Mouse (Mus musculus): ENCODE data around the gene Fbxo9.
"Not testable (repeated sequence)": the region's sequence is repeated elsewhere in the genome, so short reads cannot be mapped to it uniquely, and the experiment has no call there.

Gene Fbxo9

GRCm38 (mm10) chr9:78107912-78108795 lies 711 bp downstream of the Fbxo9 start:
- DNase-seq (ENCODE audit: low spot score), result peak; percentile 29

- no peak for DNase-seq (ENCODE audit: low spot score)
These were observed 1.3 kb downstream of the Fbxo9 start for GRCm38 (mm10) chr9:78107582-78107911.

- DNase-seq (ENCODE audit: low spot score), result no peak
These were observed 2.0 kb downstream of the Fbxo9 start for GRCm38 (mm10) chr9:78106821-78107220.

GRCm38 (mm10) chr9:78105501-78105932 lies 3.3 kb downstream of the Fbxo9 start:
- no peak for DNase-seq (ENCODE audit: low spot score)

DNA sequence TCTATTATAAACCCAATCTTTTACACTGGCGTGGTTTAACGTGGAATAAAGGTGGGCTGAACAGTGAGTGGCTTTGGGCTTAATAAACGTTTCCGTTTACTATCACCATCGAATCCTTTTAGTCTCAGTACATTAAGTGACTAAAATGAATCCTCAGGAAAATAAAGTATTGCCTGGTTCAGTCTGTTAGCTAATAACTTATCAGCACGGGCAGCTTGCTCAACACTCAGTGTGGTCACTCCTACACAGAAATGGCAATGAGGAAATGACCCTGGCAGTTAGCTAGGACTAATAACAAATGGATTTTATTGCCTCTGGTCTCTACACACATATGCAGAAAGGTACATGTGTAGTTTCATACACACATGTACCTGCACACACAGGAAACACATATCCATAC lies 3.9 kb downstream of the Fbxo9 start:
- no peak for DNase-seq (ENCODE audit: low spot score)

- no peak for DNase-seq (ENCODE audit: low spot score)
These were observed 4.8 kb downstream of the Fbxo9 start for GRCm38 (mm10) chr9:78103965-78104560.

DNA sequence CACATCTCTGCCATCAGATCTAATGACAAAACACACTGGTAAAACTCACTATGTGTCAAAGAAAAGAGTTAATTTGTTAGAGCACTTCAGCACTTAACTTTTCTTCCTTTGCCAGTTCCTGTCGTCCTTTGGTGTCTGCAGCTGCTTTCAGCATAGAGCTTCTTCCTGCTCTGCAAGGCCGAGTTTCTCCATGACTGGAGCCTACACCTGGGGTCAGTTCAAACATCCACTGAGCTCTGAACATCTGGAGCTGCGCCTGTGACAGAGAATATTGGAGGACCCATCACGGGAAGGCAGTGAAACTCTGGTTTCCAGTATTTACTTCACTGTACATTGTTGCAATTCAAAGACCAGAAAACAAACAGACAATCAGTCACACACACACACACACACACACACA lies 7.4 kb downstream of the Fbxo9 start:
- no peak for DNase-seq (ENCODE audit: low spot score)

GRCm38 (mm10) chr9:78100956-78101355 lies 7.9 kb downstream of the Fbxo9 start:
- DNase-seq (ENCODE audit: low spot score), result no peak

- DNase-seq (ENCODE audit: low spot score), result no peak
These were observed 12.5 kb downstream of the Fbxo9 start for GRCm38 (mm10) chr9:78096376-78096775.

- DNase-seq (ENCODE audit: low spot score), result no peak
These were observed 13.2 kb downstream of the Fbxo9 start for GRCm38 (mm10) chr9:78095686-78096085.

- DNase-seq (ENCODE audit: low spot score), result no peak
These were observed 18.3 kb downstream of the Fbxo9 start for GRCm38 (mm10) chr9:78090596-78090995.

GRCm38 (mm10) chr9:78089906-78090305 lies 19.0 kb downstream of the Fbxo9 start:
- DNase-seq (ENCODE audit: low spot score), result no peak

DNA sequence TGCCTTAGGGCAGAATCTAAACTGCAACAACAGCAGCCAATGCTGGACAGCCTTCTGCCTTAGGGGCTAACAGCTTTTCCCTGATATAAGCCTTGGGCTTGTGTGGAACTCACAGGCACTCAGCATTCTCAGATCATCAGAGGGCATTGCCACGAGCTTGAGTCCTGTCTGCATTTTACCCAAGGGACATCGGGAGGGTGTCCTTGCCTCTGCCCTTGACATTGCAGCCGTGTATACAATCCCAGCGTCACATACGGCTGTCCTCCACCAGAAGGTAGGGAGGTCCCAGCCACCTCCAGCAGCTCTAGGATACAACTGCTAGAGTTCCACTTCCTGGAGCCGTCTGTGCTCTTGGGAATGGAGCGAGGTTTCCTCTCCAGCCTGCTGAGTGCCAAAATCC lies 19.9 kb downstream of the Fbxo9 start:
- DNase-seq (ENCODE audit: low spot score), result no peak

DNA sequence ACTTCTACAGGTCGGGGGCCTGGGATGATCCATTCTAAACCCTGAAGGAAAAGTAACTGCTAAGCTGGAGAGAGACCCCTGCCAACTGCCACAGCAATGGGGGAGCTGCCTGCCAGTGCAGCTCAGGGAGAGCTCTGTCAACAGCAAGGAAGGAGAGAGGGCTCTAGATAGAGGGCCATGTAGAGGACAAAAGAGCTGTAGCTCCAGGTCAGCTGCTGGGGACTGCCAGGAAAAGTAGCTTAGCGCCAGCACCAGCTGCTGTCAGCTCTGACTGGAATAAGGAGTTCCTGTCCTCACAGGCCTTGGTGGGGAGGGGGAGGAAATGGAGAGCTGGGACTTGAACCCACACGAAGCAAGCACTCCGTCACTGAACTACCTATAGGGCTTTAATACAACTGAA lies 20.3 kb downstream of the Fbxo9 start:
- DNase-seq (ENCODE audit: low spot score), result no peak

DNA sequence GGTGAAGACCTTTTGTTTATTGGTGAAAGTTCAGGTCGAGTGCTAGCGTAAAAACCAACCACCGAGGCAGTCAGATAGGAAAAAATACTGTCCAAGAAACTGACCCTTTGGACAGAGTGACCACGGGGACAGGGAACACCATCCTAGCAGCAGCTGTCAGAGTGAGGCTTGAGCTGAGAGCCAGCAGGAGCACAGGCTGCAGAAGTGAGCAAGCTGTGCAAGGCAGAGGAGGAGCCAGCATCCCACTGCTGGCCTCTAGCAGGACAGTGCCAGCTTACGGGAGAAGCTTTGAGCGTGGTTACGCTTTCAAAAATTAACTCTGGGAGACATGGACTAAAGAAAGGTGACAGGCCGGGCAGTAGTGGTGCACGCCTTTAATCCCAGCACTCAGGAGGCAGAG lies 21.1 kb downstream of the Fbxo9 start:
- DNase-seq (ENCODE audit: low spot score), result no peak

- DNase-seq (ENCODE audit: low spot score), result no peak
These were observed 23.1 kb downstream of the Fbxo9 start for GRCm38 (mm10) chr9:78085722-78086287.

- DNase-seq (ENCODE audit: low spot score), result no peak
These were observed 24.5 kb downstream of the Fbxo9 start for GRCm38 (mm10) chr9:78084341-78084740.

- no peak for DNase-seq (ENCODE audit: low spot score)
These were observed 27.0 kb downstream of the Fbxo9 start for GRCm38 (mm10) chr9:78081835-78082234.

DNA sequence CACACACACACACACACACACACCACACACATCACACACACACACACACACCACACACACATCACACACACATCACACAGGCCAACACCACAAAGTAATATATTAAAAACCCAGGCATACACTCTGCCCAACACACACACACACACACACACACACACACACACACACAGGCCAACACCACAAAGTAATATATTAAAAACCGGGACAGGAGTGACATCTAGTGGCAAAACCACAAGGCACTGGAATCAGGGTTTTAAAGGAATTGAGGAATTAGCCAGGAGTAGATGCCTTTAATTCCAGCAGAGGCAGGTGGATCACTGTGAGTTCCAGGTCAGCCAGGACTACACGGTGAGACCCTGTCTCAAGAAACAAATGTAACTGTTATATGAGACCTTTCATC lies 30.6 kb downstream of the Fbxo9 start:
- no peak for DNase-seq (ENCODE audit: low spot score)

- DNase-seq (ENCODE audit: low spot score), result no peak
These were observed 33.6 kb downstream of the Fbxo9 start for GRCm38 (mm10) chr9:78075256-78075655.

GRCm38 (mm10) chr9:78073713-78074340 lies 35.0 kb downstream of the Fbxo9 start:
- no peak for DNase-seq (ENCODE audit: low spot score)

DNA sequence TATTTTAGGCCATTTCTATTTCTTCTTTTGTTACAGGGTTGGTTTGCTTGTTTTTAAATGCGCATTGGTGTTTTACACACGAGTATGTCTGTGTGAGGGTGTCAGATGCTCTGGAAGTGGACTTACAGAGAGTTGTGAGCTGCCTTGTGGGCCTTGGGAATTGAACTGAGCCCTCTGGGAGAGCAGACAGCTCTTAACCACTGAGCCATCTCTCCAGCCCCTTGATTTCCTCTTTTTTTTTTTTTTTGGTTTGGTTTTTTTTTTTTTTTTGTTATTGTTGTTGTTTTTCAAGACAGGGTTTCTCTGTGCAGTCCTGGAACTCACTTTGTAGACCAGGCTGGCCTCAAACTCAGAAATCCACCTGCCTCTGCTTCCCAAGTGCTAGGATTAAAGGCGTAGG lies 35.6 kb downstream of the Fbxo9 start:
- DNase-seq (ENCODE audit: low spot score), result not testable (repeated sequence)

DNA sequence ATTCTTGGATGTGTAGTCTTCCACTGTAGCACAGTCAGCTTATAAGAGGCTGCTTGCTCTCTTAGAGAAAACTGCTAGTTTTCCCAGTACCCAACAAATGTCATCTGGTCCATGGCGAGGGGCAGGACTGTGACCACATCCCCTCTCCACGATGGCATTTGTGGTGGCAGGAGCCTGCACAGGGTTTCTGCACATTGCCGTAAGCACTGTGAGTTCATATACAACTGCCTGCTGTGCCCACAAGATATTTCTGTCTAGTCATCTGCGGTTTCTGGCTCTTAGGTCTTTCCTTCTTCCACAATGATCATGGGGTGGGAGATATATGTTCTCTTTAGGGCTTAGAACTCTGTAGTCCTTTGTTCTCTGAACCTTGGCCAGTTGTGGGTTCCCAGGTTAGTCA lies 37.2 kb downstream of the Fbxo9 start:
- DNase-seq (ENCODE audit: low spot score), result no peak

Data from urinary bladder, postnatal 10 days (tissue).